Mouse (Mus musculus) limb, embryonic 11.5 days (tissue): Measurements from ENCODE around the gene Ank3. TPM values are rescaled to one million over a fixed set of nuclear protein-coding genes. Genes with fewer than 3 reads are reported as not detected.

Experiments used
- ATAC-seq: fragments of 200-750 bp; cut with Nextera tagmentation; 2 replicates; pipeline ENCODE4 v1.8.0; 2017; ENCODE audit warnings: low read depth; ENCODE audit not compliant: insufficient number of reproducible peaks, low FRiP score, low TSS enrichment
- DNase-seq: peaks from one replicate; pipeline ENCODE4 v3.0.0-alpha.2; 2015; ENCODE audit warnings: low spot score
- H3K27ac ChIP-seq: fragments of 300-500 bp; sonication (generic); replicated peaks from 2 replicates; pipeline ENCODE4 v1.5.1; 2014; ENCODE audit warnings: low read depth, mild to moderate bottlenecking, low read length
- H3K27me3 ChIP-seq: fragments of 300-500 bp; sonication (generic); 2 replicates; pipeline ENCODE4 v1.6.1; 2014; ENCODE audit warnings: mild to moderate bottlenecking, low read length, mixed read lengths; ENCODE audit not compliant: control insufficient read depth, insufficient read depth
- H3K36me3 ChIP-seq: fragments of 300-500 bp; sonication (generic); 2 replicates; pipeline ENCODE4 v1.6.1; 2014; ENCODE audit warnings: mild to moderate bottlenecking, low read length, moderate library complexity, mixed read lengths; ENCODE audit not compliant: control insufficient read depth, insufficient read depth
- H3K4me1 ChIP-seq: fragments of 300-500 bp; sonication (generic); 2 replicates; pipeline ENCODE4 v1.6.1; 2014; ENCODE audit warnings: low read length, mixed read lengths; ENCODE audit not compliant: control insufficient read depth, insufficient read depth
- H3K4me2 ChIP-seq: fragments of 300-500 bp; sonication (generic); 2 replicates; pipeline ENCODE4 v1.6.1; 2014; ENCODE audit warnings: low read depth, mild to moderate bottlenecking, moderate library complexity; ENCODE audit not compliant: severe bottlenecking
- H3K4me3 ChIP-seq: fragments of 300-500 bp; sonication (generic); 2 replicates; pipeline ENCODE4 v1.5.1; 2014; ENCODE audit warnings: low read depth, low read length
- H3K9ac ChIP-seq: fragments of 300-500 bp; sonication (generic); 2 replicates; pipeline ENCODE4 v1.6.1; 2014; ENCODE audit warnings: mild to moderate bottlenecking, low read length
- H3K9me3 ChIP-seq: fragments of 300-500 bp; sonication (generic); 2 replicates; pipeline ENCODE4 v1.6.1; 2016; ENCODE audit warnings: low read length; ENCODE audit not compliant: control insufficient read depth
- WGBS: fragments of 180-500 bp; shearing (Covaris S2); extraction: QIAGEN DNeasy Blood & Tissue Kit; methylation state at CpG from one replicate; pipeline ENCODE4 v1.1.7; 2014; 5-methylcytosine and 5-hydroxymethylcytosine counted together
- polyA plus RNA-seq: library from polyadenylated mRNA; unstranded; fragments of >200 nt; fragmentation: Nextera tagmentation; extraction: Ambion mirVana; gene quantifications from 2 replicates; pipeline ENCODE4 v1.2.1, GENCODE M21; 2014

Gene Ank3
- polyA plus RNA-seq, 1 experiment from 2014 or later, result 22.3 TPM

DNA sequence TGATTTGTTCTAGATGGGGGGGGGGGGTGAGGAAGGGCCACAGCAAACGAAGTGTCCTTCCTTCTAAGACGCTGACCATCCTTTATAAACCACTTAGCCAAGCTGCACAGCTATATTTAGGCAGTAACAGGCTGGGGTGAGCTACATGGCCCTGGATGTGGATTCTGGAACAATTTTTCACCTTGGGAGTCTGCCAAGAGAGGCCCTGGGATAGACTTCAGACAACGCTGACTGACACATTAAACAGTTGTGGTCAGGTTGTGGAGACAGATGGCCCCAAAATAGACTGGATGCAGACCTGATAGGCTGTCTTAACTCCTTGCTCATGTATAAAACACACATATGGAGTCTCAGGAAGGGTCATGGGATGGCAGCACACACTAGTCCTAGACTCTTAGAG lies 658.5 kb downstream of the Ank3 start:
- ATAC-seq (no peak), DNase-seq (no peak)
- no peaks in the 10 kb centered on the region for H3K27me3 ChIP-seq
- no peaks in the 10 kb centered on the region for H3K36me3 ChIP-seq
- H3K9me3 ChIP-seq, result no peaks in the 10 kb centered on the region; the same call in 1 of the 2 replicates
- no peaks in the 10 kb centered on the region for H3K4me1 ChIP-seq
- H3K9ac ChIP-seq, result no peak overlapping the region
- H3K4me3 ChIP-seq, result no peak overlapping the region
- 91% methylated on average over 3 of the region's 3 CpGs for WGBS
- no peak overlapping the region for H3K27ac ChIP-seq
- no peak overlapping the region for H3K4me2 ChIP-seq

- Histone ChIP-seq H3K27ac (no peak overlapping the region), H3K4me3 (no peak overlapping the region), H3K9me3 (no peaks in the 10 kb centered on the region), H3K27me3 (no peaks in the 10 kb centered on the region), H3K36me3 (no peaks in the 10 kb centered on the region), H3K4me1 (no peaks in the 10 kb centered on the region), H3K9ac (no peak overlapping the region), H3K4me2 (no peak overlapping the region)
- ATAC-seq (no peak), DNase-seq (no peak)
- 73% methylated on average over 19 of the region's 19 CpGs for WGBS
These were observed 661.6 kb downstream of the Ank3 start for GRCm38 (mm10) chr10:70060021-70060688.

DNA sequence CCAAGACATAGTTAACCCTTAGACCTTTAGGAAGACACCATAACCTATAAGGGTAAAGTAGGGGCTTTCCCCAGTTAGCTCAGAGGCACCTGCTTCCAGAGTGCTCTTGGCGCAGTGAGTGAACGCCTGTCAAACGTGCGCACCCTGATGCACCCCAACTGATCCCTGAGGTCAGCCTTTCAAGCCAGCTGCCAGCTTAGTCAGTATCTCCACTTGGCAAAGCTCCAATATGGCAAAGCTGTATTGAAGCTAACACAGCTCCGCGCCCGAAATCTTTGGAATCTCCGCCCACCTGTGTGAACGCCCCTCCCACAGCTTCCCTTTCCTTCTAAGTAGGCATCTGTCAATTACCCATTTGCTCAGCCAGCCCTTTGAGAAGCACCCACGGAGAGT lies 662.1 kb downstream of the Ank3 start:
- no peak overlapping the region for H3K4me2 ChIP-seq
- DNase-seq, result no peak
- H3K36me3 ChIP-seq, result no peaks in the 10 kb centered on the region
- H3K4me3 ChIP-seq, result no peak overlapping the region
- H3K27me3 ChIP-seq, result no peaks in the 10 kb centered on the region
- ATAC-seq, result no peak
- no peak overlapping the region for H3K9ac ChIP-seq
- no peaks in the 10 kb centered on the region for H3K4me1 ChIP-seq
- no peak overlapping the region for H3K27ac ChIP-seq
- no peaks in the 10 kb centered on the region for H3K9me3 ChIP-seq
- 43% methylated on average over 10 of the region's 10 CpGs for WGBS

DNA sequence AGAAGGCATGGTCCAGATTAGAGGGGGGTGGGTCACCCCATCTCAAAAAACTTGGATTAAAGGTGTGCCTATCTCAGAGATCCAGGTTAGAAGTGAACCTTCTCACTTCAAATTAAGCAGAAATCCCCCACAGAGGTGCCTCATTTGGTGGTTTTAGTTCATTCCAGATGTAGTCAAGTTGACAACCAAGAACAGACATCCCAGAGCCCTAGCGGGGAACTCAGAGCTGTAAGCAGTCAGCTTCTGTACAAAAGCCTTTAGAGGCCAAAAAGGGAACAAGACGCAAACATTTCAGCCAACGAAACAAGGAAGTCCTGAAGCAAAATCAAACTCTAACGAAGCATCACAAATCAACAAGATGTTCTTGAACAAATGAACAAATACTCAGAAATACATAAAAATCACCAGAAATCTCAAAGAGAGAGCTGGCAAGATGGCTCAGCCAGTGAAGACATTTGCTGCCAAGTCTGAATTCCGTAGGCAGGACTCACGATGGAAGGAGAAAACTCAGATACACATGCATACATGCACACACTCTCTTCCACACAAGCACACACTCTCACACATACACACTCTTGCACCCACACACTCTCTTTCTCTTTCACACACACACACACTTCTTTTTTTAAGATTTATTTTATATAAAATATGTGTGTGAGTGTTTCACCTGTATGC lies 665.4 kb downstream of the Ank3 start:
- no peak for DNase-seq
- 89% methylated on average over 6 of the region's 6 CpGs for WGBS
- no peak for ATAC-seq
- no peaks in the 10 kb centered on the region for H3K27me3 ChIP-seq
- H3K36me3 ChIP-seq, result no peaks in the 10 kb centered on the region
- H3K9ac ChIP-seq, result no peak overlapping the region
- H3K27ac ChIP-seq, result no peak overlapping the region
- H3K9me3 ChIP-seq, result no peaks in the 10 kb centered on the region
- no peaks in the 10 kb centered on the region for H3K4me1 ChIP-seq
- no peak overlapping the region for H3K4me2 ChIP-seq
- no peak overlapping the region for H3K4me3 ChIP-seq

GRCm38 (mm10) chr10:70065191-70065590 lies 666.6 kb downstream of the Ank3 start:
- Histone ChIP-seq H3K27ac (no peak overlapping the region), H3K9me3 (no peaks in the 10 kb centered on the region), H3K4me1 (no peaks in the 10 kb centered on the region), H3K4me2 (no peak overlapping the region), H3K4me3 (no peak overlapping the region), H3K27me3 (no peaks in the 10 kb centered on the region), H3K36me3 (no peaks in the 10 kb centered on the region), H3K9ac (no peak overlapping the region)
- ATAC-seq, result no peak
- no peak for DNase-seq
- WGBS, result 90% methylated on average over 3 of the region's 3 CpGs

GRCm38 (mm10) chr10:70066497-70067168 lies 668.1 kb downstream of the Ank3 start:
- Histone ChIP-seq H3K4me1 (no peaks in the 10 kb centered on the region), H3K27me3 (no peaks in the 10 kb centered on the region), H3K36me3 (no peaks in the 10 kb centered on the region), H3K27ac (no peak overlapping the region), H3K4me2 (no peak overlapping the region), H3K9ac (no peak overlapping the region), H3K4me3 (no peak overlapping the region), H3K9me3 (no peaks in the 10 kb centered on the region)
- DNase-seq (no peak), ATAC-seq (no peak)
- WGBS, result 66% methylated on average over 8 of the region's 8 CpGs

GRCm38 (mm10) chr10:70067169-70068115 lies 668.9 kb downstream of the Ank3 start:
- Histone ChIP-seq H3K27ac (no peak overlapping the region), H3K4me1 (no peaks in the 10 kb centered on the region), H3K9ac (no peak overlapping the region), H3K27me3 (no peaks in the 10 kb centered on the region), H3K9me3 (no peaks in the 10 kb centered on the region), H3K4me3 (no peak overlapping the region), H3K4me2 (no peak overlapping the region), H3K36me3 (no peaks in the 10 kb centered on the region)
- no peak for DNase-seq
- no peak for ATAC-seq
- 69% methylated on average over 6 of the region's 6 CpGs for WGBS

DNA sequence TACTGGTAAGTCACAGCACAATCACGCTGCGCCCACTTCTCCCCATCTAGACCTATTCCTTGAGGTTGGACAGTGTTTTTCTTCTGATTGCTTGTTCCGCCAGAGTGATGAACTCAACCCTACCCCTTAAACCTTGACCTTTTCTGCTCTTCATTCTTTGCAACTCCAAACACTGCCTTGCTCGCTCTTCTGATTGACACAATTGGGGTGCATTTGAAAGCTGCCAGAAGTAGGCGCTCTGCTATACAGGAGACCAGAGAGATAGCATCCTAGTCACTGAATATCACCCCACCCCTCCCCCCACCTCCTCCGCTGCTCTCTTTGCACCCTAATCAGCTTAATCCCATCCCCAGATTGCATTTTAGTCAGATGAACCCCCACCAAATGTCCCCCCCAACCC lies 670.7 kb downstream of the Ank3 start:
- Histone ChIP-seq H3K4me1 (no peaks in the 10 kb centered on the region), H3K4me3 (no peak overlapping the region), H3K27me3 (no peaks in the 10 kb centered on the region), H3K27ac (no peak overlapping the region), H3K4me2 (no peak overlapping the region), H3K9me3 (no peaks in the 10 kb centered on the region), H3K36me3 (no peaks in the 10 kb centered on the region), H3K9ac (no peak overlapping the region)
- ATAC-seq, result no peak
- no peak for DNase-seq
- WGBS, result 57% methylated on average over 6 of the region's 6 CpGs
